Comparison of ENCODE assay signal across 25 mouse cellular contexts in genomic region chr1:100163588-100164357, GRCm38 (mm10).
DNase-seq lines count a peak whose midpoint lies in the region; ATAC-seq and TF ChIP-seq lines count a peak whose summit lies in the region.
"Had no signal": no experiment of that assay in that cellular context is flagged by ENCODE, and none has a peak within 500 bp of the region (broad histone marks: within the 10 kb centered on the region; RNA-seq: fewer than 3 reads in every experiment).

No protein-coding gene starts in this region.

- no peaks in the 10 kb centered on the region for H3K27me3 ChIP-seq in hindbrain, embryonic 11.5 days (ENCODE audit: control insufficient read depth, insufficient read depth, low read length)
- H3K27me3 ChIP-seq in hindbrain, embryonic 10.5 days (ENCODE audit: insufficient read depth, poor library complexity, severe bottlenecking), result no peaks in the 10 kb centered on the region
- H3K27me3 ChIP-seq in midbrain, embryonic 12.5 days, result no peaks in the 10 kb centered on the region
- H3K27me3 ChIP-seq in midbrain, postnatal 0 days (ENCODE audit: insufficient read depth, low read length), result no peaks in the 10 kb centered on the region
- no peaks in the 10 kb centered on the region for H3K27me3 ChIP-seq in midbrain, embryonic 13.5 days
- H3K27me3 ChIP-seq in midbrain, embryonic 16.5 days (ENCODE audit: control insufficient read depth, insufficient read depth, low read depth, low read length), result no peaks in the 10 kb centered on the region
- H3K27me3 ChIP-seq: CH12.LX; forebrain, embryonic 13.5 days; heart, embryonic 13.5 days had no signal

- no peak for DNase-seq in hindbrain, embryonic 11.5 days (ENCODE audit: low spot score)
- DNase-seq in hindbrain, embryonic 10.5 days (ENCODE audit: low spot score), result no peak
- no peak for DNase-seq in midbrain, postnatal 0 days (ENCODE audit: low spot score)
- DNase-seq in cerebellum, adult 9-10 months, result no peak
- DNase-seq: adrenal gland, adult 2 months; adrenal gland, postnatal 14 days; B cell, adult 2 months; cerebellum, adult 11-12 months; cerebellum, adult 8-10 months; cerebellum, postnatal 14 days; gastrocnemius, postnatal 10 days; gastrocnemius, postnatal 36 days; heart, adult 2 months; heart, postnatal 14 days; heart, postnatal 4 days had no signal

- no peaks in the 10 kb centered on the region for H3K36me3 ChIP-seq in hindbrain, embryonic 11.5 days (ENCODE audit: control insufficient read depth, insufficient read depth, low read length)
- H3K36me3 ChIP-seq in hindbrain, embryonic 10.5 days, result no peaks in the 10 kb centered on the region
- no peaks in the 10 kb centered on the region for H3K36me3 ChIP-seq in midbrain, embryonic 12.5 days
- H3K36me3 ChIP-seq in midbrain, postnatal 0 days (ENCODE audit: insufficient read depth, low read length), result no peaks in the 10 kb centered on the region
- H3K36me3 ChIP-seq in midbrain, embryonic 13.5 days, result no peaks in the 10 kb centered on the region
- H3K36me3 ChIP-seq in midbrain, embryonic 16.5 days (ENCODE audit: control insufficient read depth, insufficient read depth, low read length), result no peaks in the 10 kb centered on the region
- H3K36me3 ChIP-seq: forebrain, embryonic 10.5 days; G1E; heart, embryonic 10.5 days; heart, embryonic 13.5 days had no signal

- H3K9me3 ChIP-seq in hindbrain, embryonic 11.5 days (ENCODE audit: control insufficient read depth, low read length), result no peaks in the 10 kb centered on the region
- H3K9me3 ChIP-seq in hindbrain, embryonic 10.5 days, result no peaks in the 10 kb centered on the region
- H3K9me3 ChIP-seq in midbrain, embryonic 12.5 days, result no peaks in the 10 kb centered on the region
- H3K9me3 ChIP-seq in midbrain, postnatal 0 days (ENCODE audit: low read length), result no peaks in the 10 kb centered on the region
- no peaks in the 10 kb centered on the region for H3K9me3 ChIP-seq in midbrain, embryonic 13.5 days
- no peaks in the 10 kb centered on the region for H3K9me3 ChIP-seq in midbrain, embryonic 16.5 days (replicated peaks; ENCODE audit: control insufficient read depth, low read length, poor library complexity, severe bottlenecking)
- H3K9me3 ChIP-seq: forebrain, embryonic 10.5 days; forebrain, embryonic 13.5 days; heart, embryonic 10.5 days; heart, embryonic 13.5 days had no signal

- no peaks in the 10 kb centered on the region for H3K4me1 ChIP-seq in hindbrain, embryonic 11.5 days (replicated peaks; ENCODE audit: control insufficient read depth, insufficient read depth, low read length)
- H3K4me1 ChIP-seq in hindbrain, embryonic 10.5 days (replicated peaks), result no peaks in the 10 kb centered on the region
- H3K4me1 ChIP-seq in midbrain, embryonic 12.5 days, result no peaks in the 10 kb centered on the region
- H3K4me1 ChIP-seq in midbrain, postnatal 0 days (ENCODE audit: insufficient read depth, low read length), result no peaks in the 10 kb centered on the region
- no peaks in the 10 kb centered on the region for H3K4me1 ChIP-seq in midbrain, embryonic 13.5 days (replicated peaks)
- H3K4me1 ChIP-seq in midbrain, embryonic 16.5 days (ENCODE audit: control insufficient read depth, insufficient read depth, low read length), result 0 out of 2 replicates have a peak, but pooled peaks cover 3% of the 10 kb centered on the region
- H3K4me1 ChIP-seq: forebrain, embryonic 10.5 days; forebrain, embryonic 13.5 days; heart, embryonic 10.5 days; heart, embryonic 13.5 days had no signal

- no peak for TF ChIP-seq CTCF in midbrain, postnatal 0 days (IDR thresholded peaks at IDR 0.05)

- H3K9ac ChIP-seq in hindbrain, embryonic 11.5 days (ENCODE audit: low read depth, low read length), result no peak overlapping the region
- H3K9ac ChIP-seq in midbrain, embryonic 12.5 days (replicated peaks), result no peak overlapping the region
- no peak overlapping the region for H3K9ac ChIP-seq in midbrain, postnatal 0 days (replicated peaks; ENCODE audit: low read length, poor library complexity, severe bottlenecking)
- H3K9ac ChIP-seq in midbrain, embryonic 13.5 days (replicated peaks), result no peak overlapping the region
- no peak overlapping the region for H3K9ac ChIP-seq in midbrain, embryonic 16.5 days (ENCODE audit: low read depth, low read length)
- H3K9ac ChIP-seq: forebrain, embryonic 13.5 days; heart, embryonic 13.5 days; hindbrain, embryonic 14.5 days had no signal

- H3K4me3 ChIP-seq in hindbrain, embryonic 11.5 days (ENCODE audit: low read depth, low read length), result no peak overlapping the region
- no peak overlapping the region for H3K4me3 ChIP-seq in hindbrain, embryonic 10.5 days
- no peak overlapping the region for H3K4me3 ChIP-seq in midbrain, embryonic 12.5 days
- no peak overlapping the region for H3K4me3 ChIP-seq in midbrain, postnatal 0 days (ENCODE audit: low read depth, low read length)
- no peak overlapping the region for H3K4me3 ChIP-seq in midbrain, embryonic 13.5 days (replicated peaks)
- H3K4me3 ChIP-seq in midbrain, embryonic 16.5 days (ENCODE audit: low read depth, low read length), result no peak overlapping the region
- H3K4me3 ChIP-seq: forebrain, embryonic 10.5 days; forebrain, embryonic 13.5 days; heart, adult 2 months; heart, embryonic 10.5 days; heart, embryonic 13.5 days had no signal

- H3K4me2 ChIP-seq in hindbrain, embryonic 11.5 days (replicated peaks; ENCODE audit: low read depth, low read length), result no peak overlapping the region
- no peak overlapping the region for H3K4me2 ChIP-seq in midbrain, embryonic 12.5 days (replicated peaks)
- no peak overlapping the region for H3K4me2 ChIP-seq in midbrain, postnatal 0 days (ENCODE audit: low read depth, low read length, poor library complexity, severe bottlenecking)
- no peak overlapping the region for H3K4me2 ChIP-seq in midbrain, embryonic 13.5 days (replicated peaks)
- H3K4me2 ChIP-seq in midbrain, embryonic 16.5 days (ENCODE audit: low read length), result no peak overlapping the region
- H3K4me2 ChIP-seq: forebrain, embryonic 13.5 days; heart, embryonic 13.5 days; hindbrain, embryonic 14.5 days had no signal

- peak; percentile 68; the same call in 1 of the 2 replicates for ATAC-seq in hindbrain, embryonic 11.5 days (ENCODE audit: low FRiP score)
- ATAC-seq in midbrain, embryonic 12.5 days (ENCODE audit: low FRiP score, low read depth), result peak; percentile 78
- no peak for ATAC-seq in midbrain, postnatal 0 days (ENCODE audit: low FRiP score)
- ATAC-seq in midbrain, embryonic 13.5 days, result peak; percentile 77
- ATAC-seq in midbrain, embryonic 16.5 days, result peak; percentile 76; the same call in 1 of the 2 replicates
- ATAC-seq: forebrain, embryonic 13.5 days had no signal

- no peak overlapping the region for H3K27ac ChIP-seq in hindbrain, embryonic 11.5 days (ENCODE audit: low read depth, low read length)
- H3K27ac ChIP-seq in hindbrain, embryonic 10.5 days, result no peak overlapping the region
- no peak overlapping the region for H3K27ac ChIP-seq in midbrain, embryonic 12.5 days (replicated peaks)
- no peak overlapping the region for H3K27ac ChIP-seq in midbrain, postnatal 0 days (ENCODE audit: low read depth, low read length)
- no peak overlapping the region for H3K27ac ChIP-seq in midbrain, embryonic 13.5 days
- no peak overlapping the region for H3K27ac ChIP-seq in midbrain, embryonic 16.5 days (ENCODE audit: low read length)
- H3K27ac ChIP-seq: forebrain, embryonic 10.5 days; forebrain, embryonic 13.5 days; heart, adult 2 months; heart, embryonic 10.5 days; heart, embryonic 13.5 days; hindbrain, embryonic 14.5 days had no signal

- WGBS in hindbrain, embryonic 11.5 days, result 71% methylated on average over 2 of the region's 2 CpGs
- 67% methylated on average over 2 of the region's 2 CpGs for WGBS in hindbrain, embryonic 10.5 days
- 42% methylated on average over 2 of the region's 2 CpGs for WGBS in midbrain, embryonic 12.5 days
- WGBS in midbrain, postnatal 0 days, result 26% methylated on average over 2 of the region's 2 CpGs
- WGBS in midbrain, embryonic 13.5 days, result 35% methylated on average over 2 of the region's 2 CpGs
- WGBS in midbrain, embryonic 16.5 days, result 31% methylated on average over 2 of the region's 2 CpGs
